Mouse (Mus musculus): ENCODE results near the gene Mphosph9. TPM values are rescaled to one million over a fixed set of nuclear protein-coding genes. Genes with fewer than 3 reads are reported as not detected.

The Mphosph9 gene
- total and polyA plus RNA-seq, 3 experiments, result 10.4 to 60.8 (median 10.9) TPM

DNA sequence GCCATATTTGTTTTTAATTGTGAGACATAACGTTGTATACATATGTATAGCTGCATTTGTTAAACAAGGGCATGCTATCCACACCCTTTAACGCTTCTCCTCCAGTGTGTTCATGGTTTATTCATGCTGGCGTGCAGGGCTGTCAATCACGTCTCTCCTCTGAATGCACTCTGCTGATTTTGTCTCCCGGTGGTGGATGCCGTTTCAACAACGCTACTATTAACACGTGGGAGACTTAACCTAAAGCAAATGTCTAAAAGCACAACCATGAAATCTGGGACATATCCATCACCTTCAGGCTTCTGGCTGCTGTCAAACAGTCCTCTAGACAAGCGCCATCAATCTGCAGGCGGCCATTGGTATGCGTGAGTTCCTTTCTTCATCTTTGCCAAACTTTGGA is 58.1 kb downstream of the Mphosph9 start:
- Histone ChIP-seq H3K27ac (ENCODE audit: control insufficient read depth, low read depth, low read length) (no peak overlapping the region), H3K4me3 (ENCODE audit: control insufficient read depth in 1 of 2, insufficient read depth in 1 of 2, low read depth in 2 of 2, low read length in 2 of 2) (no peak overlapping the region), H3K9me3 (replicated peaks; ENCODE audit: insufficient read depth, low read length) (no peaks in the 10 kb centered on the region), H3K4me1 (ENCODE audit: control insufficient read depth in 1 of 2, insufficient read depth in 2 of 2, low read length in 2 of 2) (peaks cover 7 to 23% of the 10 kb centered on the region in 2 experiments), H3K27me3 (ENCODE audit: control insufficient read depth in 1 of 2, insufficient read depth in 2 of 2, low read length in 2 of 2) (no peaks in the 10 kb centered on the region), H3K9ac (ENCODE audit: control insufficient read depth, low read depth, low read length, poor library complexity, severe bottlenecking) (no peak overlapping the region), H3K36me3 (ENCODE audit: control insufficient read depth in 1 of 2, insufficient read depth in 2 of 2, low read length in 2 of 2) (peaks cover 0 to 16% of the 10 kb centered on the region in 2 experiments), H3K79me2 (ENCODE audit: control insufficient read depth, insufficient read depth, low read length, poor library complexity) (no peaks in the 10 kb centered on the region)
- TF ChIP-seq MYB (IDR thresholded peaks at IDR 0.05; ENCODE audit: low read depth, low read length), result no peak
- no peak for TF ChIP-seq NRF1 (IDR thresholded peaks at IDR 0.05; ENCODE audit: insufficient read depth, low read depth, low read length, poor library complexity, severe bottlenecking)
- no peak for TF ChIP-seq ZMIZ1 (IDR thresholded peaks at IDR 0.05; ENCODE audit: low read depth, low read length)
- TF ChIP-seq USF1 (IDR thresholded peaks at IDR 0.05; ENCODE audit: low read depth, low read length), result no peak
- no peak for TF ChIP-seq HCFC1 (IDR thresholded peaks at IDR 0.05; ENCODE audit: low read depth, low read length)
- TF ChIP-seq TCF12 (IDR thresholded peaks at IDR 0.05; ENCODE audit: low read depth, low read length), result no peak
- TF ChIP-seq MAX (IDR thresholded peaks at IDR 0.05; ENCODE audit: low read length), result no peak
- TF ChIP-seq POLR2AphosphoS2 (IDR thresholded peaks at IDR 0.05; ENCODE audit: low read length), result no peak
- TF ChIP-seq GABPA (IDR thresholded peaks at IDR 0.05; ENCODE audit: low read depth, low read length), result no peak
- TF ChIP-seq UBTF (IDR thresholded peaks at IDR 0.05; ENCODE audit: borderline replicate concordance, insufficient read depth, low read depth, low read length), result no peak
- no peak for TF ChIP-seq ZNF384 (IDR thresholded peaks at IDR 0.05; ENCODE audit: low read depth, low read length)
- TF ChIP-seq ELF1 (IDR thresholded peaks at IDR 0.05; ENCODE audit: low read depth, low read length), result no peak
- no peak for DNase-seq (ENCODE audit: low read depth, low spot score)

DNA sequence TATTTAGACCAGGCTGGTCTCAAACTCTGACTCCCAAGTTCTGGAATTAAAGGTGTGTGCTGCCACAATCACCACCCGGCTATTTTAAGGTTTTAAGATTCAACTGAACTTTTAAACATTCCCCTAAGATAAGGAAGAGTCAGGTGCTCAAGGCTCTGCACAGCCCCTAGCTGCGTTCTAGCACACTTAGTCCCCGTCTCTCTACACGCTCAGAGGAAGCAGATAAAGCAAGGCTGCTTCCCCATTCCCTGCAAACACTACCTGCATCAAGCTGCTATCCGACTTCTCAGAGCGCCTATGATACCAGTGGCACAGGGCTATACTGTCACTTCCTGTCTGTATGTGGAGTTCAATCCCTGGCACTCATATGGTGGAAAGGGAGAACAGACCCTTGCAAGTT is 60.1 kb downstream of the Mphosph9 start:
- Histone ChIP-seq H3K4me3 (ENCODE audit: control insufficient read depth in 1 of 2, insufficient read depth in 1 of 2, low read depth in 2 of 2, low read length in 2 of 2) (no peak overlapping the region), H3K27me3 (ENCODE audit: control insufficient read depth in 1 of 2, insufficient read depth in 2 of 2, low read length in 2 of 2) (no peaks in the 10 kb centered on the region), H3K4me1 (ENCODE audit: control insufficient read depth in 1 of 2, insufficient read depth in 2 of 2, low read length in 2 of 2) (peaks cover 7 to 23% of the 10 kb centered on the region in 2 experiments), H3K9me3 (replicated peaks; ENCODE audit: insufficient read depth, low read length) (no peaks in the 10 kb centered on the region), H3K9ac (ENCODE audit: control insufficient read depth, low read depth, low read length, poor library complexity, severe bottlenecking) (no peak overlapping the region), H3K79me2 (ENCODE audit: control insufficient read depth, insufficient read depth, low read length, poor library complexity) (no peaks in the 10 kb centered on the region), H3K36me3 (ENCODE audit: control insufficient read depth in 1 of 2, insufficient read depth in 2 of 2, low read length in 2 of 2) (peaks cover 1 to 16% of the 10 kb centered on the region in 2 experiments), H3K27ac (ENCODE audit: control insufficient read depth, low read depth, low read length) (peak overlapping the region; percentile 56)
- peak; percentile 82 for TF ChIP-seq GATA1 (IDR thresholded peaks at IDR 0.05; ENCODE audit: low read depth, low read length)
- TF ChIP-seq EP300 (IDR thresholded peaks at IDR 0.05; ENCODE audit: low read depth in 1 of 2, low read length in 2 of 2), result peak; percentile 45 to 63; a peak in 3 of 4 replicates
- peak; percentile 66 for TF ChIP-seq USF1 (IDR thresholded peaks at IDR 0.05; ENCODE audit: low read depth, low read length)
- TF ChIP-seq UBTF (IDR thresholded peaks at IDR 0.05; ENCODE audit: borderline replicate concordance, insufficient read depth, low read depth, low read length), result no peak
- TF ChIP-seq CHD2 (IDR thresholded peaks at IDR 0.05; ENCODE audit: low read length), result no peak
- peak; percentile 62; the same call in 1 of the 2 replicates for TF ChIP-seq BHLHE40 (IDR thresholded peaks at IDR 0.05; ENCODE audit: borderline replicate concordance, low read depth, low read length)
- TF ChIP-seq MYC (IDR thresholded peaks at IDR 0.05; ENCODE audit: low read depth, low read length), result 0 out of 2 replicates have a peak, but pooled peaks have one; percentile 42
- TF ChIP-seq RCOR1 (IDR thresholded peaks at IDR 0.05; ENCODE audit: low read depth, low read length), result peak; percentile 68
- no peak for TF ChIP-seq NRF1 (IDR thresholded peaks at IDR 0.05; ENCODE audit: insufficient read depth, low read depth, low read length, poor library complexity, severe bottlenecking)
- TF ChIP-seq TAL1 (IDR thresholded peaks at IDR 0.05; ENCODE audit: low read length), result peak; percentile 32
- peak; percentile 62; the same call in 1 of the 2 replicates for TF ChIP-seq ETS1 (IDR thresholded peaks at IDR 0.05; ENCODE audit: low read depth, low read length)
- TF ChIP-seq TBP (IDR thresholded peaks at IDR 0.05; ENCODE audit: low read depth, low read length), result peak; percentile 78
- no peak for TF ChIP-seq ELF1 (IDR thresholded peaks at IDR 0.05; ENCODE audit: low read depth, low read length)
- TF ChIP-seq TCF12 (IDR thresholded peaks at IDR 0.05; ENCODE audit: low read depth, low read length), result peak; percentile 65; the same call in 1 of the 2 replicates
- TF ChIP-seq NELFE (IDR thresholded peaks at IDR 0.05; ENCODE audit: low read depth, low read length), result no peak
- peak; percentile 27 for TF ChIP-seq SIN3A (IDR thresholded peaks at IDR 0.05; ENCODE audit: low read length)
- DNase-seq (ENCODE audit: low read depth, low spot score), result peak; percentile 85

All from MEL (cell line).